Mouse (Mus musculus) thymus, postnatal 36 days (tissue): ENCODE data around the gene Arrb1.

ENCODE experiments used
- DNase-seq, 2 experiments: peaks; one replicate each; pipeline ENCODE4 v3.0.0; 2022; ENCODE audit warnings: mixed read lengths in 2 of 2

Arrb1 gene

GRCm38 (mm10) chr7:99582306-99582705 lies 47.0 kb downstream of the Arrb1 start:
- no peak for DNase-seq

DNA sequence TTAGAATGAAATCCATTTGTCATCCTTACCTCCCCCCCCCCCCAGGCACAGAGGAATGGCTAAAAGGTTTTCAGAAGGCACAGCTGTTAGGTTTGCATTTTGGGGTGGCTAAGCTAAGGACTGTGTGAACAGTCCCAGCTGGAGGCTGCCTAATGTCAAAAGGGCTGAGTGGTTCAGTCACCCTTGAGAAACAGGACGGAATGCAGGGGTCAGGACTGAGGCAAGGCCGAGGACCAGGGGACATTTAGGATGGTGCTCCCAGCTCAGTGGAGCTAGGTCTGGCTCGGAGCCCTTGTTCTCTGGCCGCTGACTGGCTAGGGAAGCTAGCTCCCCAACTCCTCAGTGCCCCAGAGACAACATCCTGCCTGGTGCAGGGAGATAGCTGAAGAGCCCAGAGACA lies 47.6 kb downstream of the Arrb1 start:
- no peak for DNase-seq

DNA sequence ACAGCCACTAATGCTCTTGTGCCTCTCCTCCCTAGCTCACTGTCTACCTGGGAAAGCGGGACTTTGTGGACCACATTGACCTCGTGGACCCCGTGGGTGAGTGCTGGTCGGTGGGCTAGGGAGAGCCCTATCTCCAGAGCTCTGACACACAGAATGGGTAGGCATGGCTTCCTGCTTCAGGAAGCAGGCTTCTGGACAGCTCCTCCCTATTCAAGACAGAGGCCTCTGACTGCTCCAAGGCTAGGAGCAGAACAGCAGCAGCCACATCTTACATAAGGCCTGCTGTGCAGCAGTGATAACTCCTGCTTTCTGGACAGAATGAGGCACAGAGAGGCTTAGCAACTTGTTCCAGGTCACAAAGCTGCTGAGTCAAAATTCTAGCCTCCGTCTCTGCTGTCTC lies 48.4 kb downstream of the Arrb1 start:
- DNase-seq = no peak

DNA sequence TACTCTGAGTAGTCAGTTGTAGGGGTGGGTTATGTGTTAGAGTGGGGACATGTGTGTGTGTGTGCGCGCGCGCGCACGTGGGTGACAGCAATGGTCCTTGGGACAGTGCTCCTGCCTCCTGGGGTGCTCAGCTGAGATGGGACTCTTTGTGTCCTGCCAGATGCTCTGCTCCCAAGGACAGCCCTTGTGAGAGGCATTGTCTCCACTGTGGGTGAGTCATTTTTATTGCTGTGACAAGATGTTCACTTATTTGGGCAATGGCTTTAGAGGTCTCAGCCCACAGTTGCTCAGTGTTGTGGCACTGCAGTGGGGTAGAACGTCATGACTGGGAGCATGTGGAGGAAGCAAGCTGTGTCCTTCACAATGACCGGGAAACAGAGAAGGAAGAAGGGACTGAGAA lies 50.7 kb downstream of the Arrb1 start:
- no peak for DNase-seq

- DNase-seq = peak; percentile 75 to 77
Measured at GRCm38 (mm10) chr7:99590064-99590463, 54.8 kb downstream of the Arrb1 start.

DNA sequence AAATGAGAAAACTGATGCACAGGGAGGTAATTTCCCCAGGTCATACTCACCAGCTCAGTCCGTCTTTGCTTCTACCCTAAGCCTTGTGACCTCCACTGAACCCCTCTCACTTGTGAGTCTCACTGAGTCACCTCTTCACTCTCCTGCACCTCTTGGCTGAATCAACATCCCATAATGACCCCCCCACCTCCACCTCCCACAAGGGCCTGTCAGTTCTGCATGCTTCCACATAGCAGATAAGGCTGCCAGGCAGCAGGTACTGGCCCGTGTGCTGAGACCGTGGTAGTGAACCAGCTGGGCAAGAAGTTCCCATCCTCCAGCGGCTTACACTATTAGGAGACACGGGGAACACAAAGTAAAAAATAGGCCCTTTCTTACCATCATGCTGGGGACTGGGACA lies 55.4 kb downstream of the Arrb1 start:
- no peak for DNase-seq

DNA sequence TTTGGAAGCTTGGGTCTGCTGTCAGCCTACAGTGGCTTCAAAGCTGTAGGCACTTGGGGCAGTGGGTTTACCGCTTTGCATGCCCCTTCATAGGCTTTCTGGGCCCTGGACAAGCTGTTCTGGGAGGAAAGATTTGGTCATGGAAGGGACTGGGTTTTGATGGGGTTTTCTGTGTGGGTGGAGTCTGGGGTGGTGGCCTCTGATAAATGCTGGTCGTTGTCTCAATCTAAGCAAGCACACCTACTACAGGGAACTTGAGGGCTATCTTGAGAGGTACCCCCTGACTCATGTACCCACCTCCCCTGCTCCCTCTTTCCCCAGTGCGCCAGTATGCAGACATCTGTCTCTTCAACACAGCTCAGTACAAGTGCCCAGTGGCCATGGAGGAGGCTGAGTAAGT lies 57.4 kb downstream of the Arrb1 start:
- no peak for DNase-seq

DNA sequence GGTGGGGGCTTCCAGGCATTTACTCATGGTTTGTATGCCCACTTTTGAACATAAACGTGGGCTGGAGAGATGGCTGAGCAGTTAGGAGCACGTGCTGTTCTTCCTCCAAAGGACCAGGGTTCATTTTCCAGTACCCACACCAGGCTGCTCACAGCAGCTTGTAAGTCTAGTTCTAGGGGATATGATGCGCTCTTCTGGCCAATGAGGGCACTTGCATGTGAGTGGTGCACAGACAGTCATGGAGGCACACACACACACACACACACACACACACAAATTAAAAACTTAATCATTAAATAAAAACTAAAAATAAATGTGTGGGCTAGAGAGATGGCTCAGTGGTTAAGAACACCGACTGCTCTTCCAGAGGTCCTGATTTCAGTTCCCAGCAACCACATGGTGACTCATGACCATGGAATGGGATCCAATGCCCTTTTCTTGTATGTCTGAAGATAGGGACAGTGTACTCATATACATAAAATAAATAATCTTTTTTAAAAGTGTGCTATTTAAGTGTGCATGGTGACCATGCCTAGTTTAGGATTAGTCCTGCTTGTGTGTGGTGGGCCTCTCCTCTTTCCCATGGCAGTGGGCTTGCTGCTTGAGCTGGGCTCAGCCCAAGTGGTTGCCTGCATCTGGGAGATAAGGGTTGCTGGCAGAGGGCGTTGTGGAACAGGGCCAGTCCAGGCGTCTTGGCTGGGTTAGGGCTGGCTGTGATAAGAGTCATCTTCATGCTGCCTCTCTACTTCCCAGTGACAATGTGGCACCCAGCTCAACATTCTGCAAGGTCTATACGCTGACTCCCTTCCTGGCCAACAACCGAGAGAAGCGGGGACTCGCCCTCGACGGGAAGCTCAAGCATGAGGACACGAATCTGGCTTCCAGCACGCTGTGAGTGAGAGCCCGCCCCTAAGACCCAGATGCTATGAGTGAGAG lies 58.9 kb downstream of the Arrb1 start:
- DNase-seq = no peak

DNA sequence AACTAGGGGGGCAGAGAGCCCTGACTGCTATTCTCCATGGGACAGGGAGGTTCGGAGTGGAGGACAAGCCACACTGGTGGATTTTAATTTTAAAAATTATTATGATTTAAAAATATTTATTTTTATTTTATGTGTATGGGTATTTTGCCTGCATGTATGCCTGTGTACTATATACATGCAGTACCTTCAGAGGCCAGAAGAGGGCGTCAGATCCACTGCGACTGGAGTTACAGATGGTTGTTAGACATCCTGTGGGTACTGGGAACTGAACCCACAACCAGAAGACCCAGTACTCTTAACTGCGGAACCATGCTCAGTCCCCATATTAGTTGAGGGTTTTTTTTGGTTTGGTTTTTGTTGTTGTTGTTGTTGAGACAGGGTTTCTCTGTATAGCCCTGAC lies 63.5 kb downstream of the Arrb1 start:
- DNase-seq = no peak

GRCm38 (mm10) chr7:99603875-99604662 lies 68.8 kb downstream of the Arrb1 start:
- DNase-seq = peak; percentile 33 to 62

- no peak for DNase-seq
Measured at GRCm38 (mm10) chr7:99605058-99605457, 69.8 kb downstream of the Arrb1 start.

- no peak for DNase-seq
Measured at GRCm38 (mm10) chr7:99606303-99606702, 71.0 kb downstream of the Arrb1 start.

- no peak for DNase-seq
Measured at GRCm38 (mm10) chr7:99606766-99607165, 71.5 kb downstream of the Arrb1 start.

- DNase-seq = no peak
Measured at GRCm38 (mm10) chr7:99607632-99608031, 72.4 kb downstream of the Arrb1 start.

DNA sequence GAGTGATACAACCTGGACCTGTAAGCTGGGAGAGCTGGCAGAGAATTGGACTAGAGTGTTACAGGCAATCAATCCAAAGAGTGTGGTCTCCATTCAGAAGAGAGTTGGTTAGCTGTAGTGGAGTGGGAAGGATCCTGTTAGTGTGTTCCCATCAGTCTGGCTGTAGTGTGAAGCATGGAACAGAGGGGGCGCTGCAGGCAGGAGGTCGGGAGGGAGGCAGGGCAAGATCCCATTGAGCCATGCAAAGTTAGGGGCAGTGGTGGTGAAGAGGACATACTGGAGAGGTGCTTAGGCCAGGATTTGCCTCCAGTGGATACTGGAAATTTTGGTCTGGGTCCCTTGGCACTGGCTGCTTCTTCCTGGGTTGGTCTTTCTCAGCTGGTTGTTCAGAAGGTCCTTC lies 83.0 kb downstream of the Arrb1 start:
- DNase-seq = no peak

DNA sequence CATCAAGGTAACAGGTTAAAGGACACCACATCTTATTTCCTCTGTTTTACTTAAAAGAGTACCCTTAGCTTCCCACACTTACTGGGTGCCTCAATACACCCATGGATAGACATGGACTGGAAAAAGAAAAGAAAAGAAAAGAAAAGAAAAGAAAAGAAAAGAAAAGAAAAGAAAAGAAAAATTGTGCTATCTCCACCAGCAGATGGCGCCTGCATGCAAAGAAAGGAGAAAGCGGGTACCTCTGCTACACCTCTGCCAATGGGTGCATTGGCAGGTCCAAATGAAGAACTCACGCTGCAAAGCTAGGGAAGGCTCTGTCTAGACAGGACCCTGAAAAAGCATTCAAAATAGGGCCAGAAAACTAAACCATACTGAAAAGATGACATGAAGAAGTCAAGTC lies 83.6 kb downstream of the Arrb1 start:
- DNase-seq = peak in 1 of 2 experiments; percentile 38

DNA sequence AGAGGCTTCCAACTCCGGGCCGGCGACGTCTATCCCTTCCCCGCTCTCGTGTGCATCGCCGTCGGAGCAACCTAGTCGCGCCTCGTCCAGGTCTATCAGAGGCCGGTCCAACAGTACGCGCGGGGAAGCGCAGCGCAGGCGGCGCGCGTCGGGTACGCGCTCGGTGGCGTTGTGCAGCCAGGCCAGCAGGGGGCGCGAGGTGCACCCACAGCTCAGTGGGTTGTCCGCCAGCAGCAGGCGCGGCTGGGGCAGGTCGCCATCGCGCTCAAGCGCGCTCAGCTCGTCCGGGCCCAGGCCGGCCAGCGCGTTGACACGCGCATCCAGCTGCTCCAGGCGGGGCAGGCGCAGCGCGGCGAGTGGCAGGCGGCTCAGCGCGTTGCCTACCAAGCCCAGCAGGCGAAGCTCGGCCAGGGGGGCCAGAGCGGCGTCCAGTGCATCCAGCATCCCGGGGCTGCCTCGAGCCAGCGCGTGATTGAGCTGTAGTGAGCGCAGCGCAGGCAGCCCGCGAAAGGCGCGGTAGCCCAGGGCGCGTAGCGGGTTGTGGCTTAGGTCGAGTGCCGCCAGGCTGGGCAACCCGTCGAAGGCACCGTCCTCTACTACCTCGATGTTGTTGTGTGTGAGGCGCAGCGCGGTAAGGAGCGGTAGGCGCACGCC lies 90.6 kb downstream of the Arrb1 start:
- DNase-seq = peak; percentile 80 to 83

DNA sequence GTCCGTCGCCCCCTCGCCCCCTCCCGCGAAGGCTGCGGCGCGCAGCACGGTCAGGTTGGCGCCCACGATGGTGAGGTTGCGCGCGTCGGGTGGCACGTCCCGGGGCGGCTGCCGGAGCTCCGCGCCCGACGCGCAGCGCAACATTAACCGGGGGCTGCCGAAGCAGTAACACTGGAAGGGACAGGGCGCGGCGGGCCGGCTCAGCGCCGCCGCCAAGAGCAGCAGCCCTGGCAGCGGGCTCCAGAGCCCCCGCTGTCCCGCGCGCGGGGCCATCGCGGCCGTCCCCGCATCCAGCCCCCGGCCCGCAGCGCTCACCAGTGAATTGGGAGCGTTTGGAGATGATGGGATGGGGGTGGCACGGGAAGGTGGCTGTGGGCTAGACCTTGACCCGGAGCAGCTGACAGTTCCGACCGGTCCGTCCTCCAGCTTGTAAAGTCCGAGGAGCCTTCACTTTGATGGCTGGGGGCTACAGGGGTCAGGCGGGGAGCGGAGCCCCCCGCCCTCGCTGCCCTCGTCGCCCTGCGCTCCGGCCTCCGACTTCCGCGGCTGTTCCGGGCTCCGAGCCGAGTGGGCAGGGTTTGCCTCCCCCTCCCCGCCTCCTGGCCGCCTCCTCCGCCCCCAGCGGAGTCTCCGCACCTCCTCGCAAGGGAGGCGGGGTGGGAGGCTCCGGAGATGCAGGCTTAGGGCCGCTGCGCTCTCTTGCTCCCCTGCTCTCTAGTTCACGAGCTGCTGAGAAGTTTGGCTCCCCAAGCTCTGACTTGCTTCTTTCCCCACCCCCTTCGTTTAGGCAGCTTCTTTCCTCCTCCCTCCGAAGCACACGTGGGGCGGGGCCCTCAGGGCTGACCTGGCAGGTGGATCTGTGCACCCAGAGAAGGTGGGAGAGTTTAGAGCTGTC lies 91.4 kb downstream of the Arrb1 start, which contains the start of gene Tpbgl:
Gene Tpbgl, minus strand, starts transcription at position 728 of the 895 bp plus-strand sequence.
- peak; percentile 51 to 65 for DNase-seq

DNA sequence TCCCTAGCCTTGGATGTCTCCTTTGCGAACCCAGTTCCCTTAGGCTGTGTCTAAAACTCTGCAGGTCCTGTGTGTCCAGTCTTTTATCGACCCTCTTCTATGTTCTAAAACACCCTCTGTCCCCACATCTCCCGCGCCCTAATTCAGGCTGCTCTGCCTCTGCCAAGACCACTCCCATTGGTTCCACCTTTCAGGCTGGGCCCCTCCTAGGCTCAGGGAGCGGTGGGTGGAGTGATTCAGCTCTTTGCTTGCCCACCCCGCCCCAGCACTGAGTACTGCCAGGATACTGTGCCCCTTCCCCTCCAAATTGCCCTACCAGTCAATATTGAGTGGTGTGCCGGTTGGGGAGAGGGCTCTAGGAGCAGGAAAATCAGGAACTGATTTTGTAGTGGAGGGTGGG lies 92.1 kb downstream of the Arrb1 start:
- no peak for DNase-seq

GRCm38 (mm10) chr7:99632286-99632685 lies 97.0 kb downstream of the Arrb1 start:
- DNase-seq = no peak

- DNase-seq = no peak
Measured at GRCm38 (mm10) chr7:99633966-99634665, 98.8 kb downstream of the Arrb1 start.

DNA sequence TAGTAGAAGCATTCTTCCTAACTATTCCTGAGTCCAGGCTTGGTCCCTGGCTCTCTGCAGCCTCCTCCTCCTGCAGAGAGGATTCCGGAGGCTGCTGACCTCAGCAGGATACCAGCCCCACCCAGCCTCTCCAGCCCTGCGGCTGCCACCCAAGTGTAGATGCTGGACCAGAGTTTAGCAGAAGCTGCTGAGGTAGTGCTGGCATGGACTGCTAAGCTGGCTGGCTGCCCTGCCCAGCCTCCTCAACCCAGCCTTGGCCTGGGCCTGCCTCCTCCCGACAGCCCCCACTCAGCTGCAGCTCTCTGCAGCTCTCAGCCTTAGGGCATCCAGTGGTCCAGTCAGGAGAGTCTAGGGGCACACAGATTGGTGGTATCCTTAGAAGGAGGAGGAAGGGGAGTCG lies 106.0 kb downstream of the Arrb1 start:
- no peak for DNase-seq
